In genomic region chr11:40891485-40891884, GRCm38 (mm10) we compare ENCODE assay signal across 15 mouse cellular contexts.
"Had no signal": no experiment of that assay in that cellular context is flagged by ENCODE, and none has a peak within 500 bp of the region (broad histone marks: within the 10 kb centered on the region; RNA-seq: fewer than 3 reads in every experiment).

No protein-coding gene starts in this region.

- H3K4me3 ChIP-seq: midbrain, embryonic 10.5 days; midbrain, embryonic 12.5 days; myocyte; neural tube, embryonic 13.5 days; neural tube, embryonic 15.5 days; stomach, embryonic 15.5 days had no signal

- ATAC-seq: midbrain, embryonic 16.5 days had no signal

- DNase-seq: lung, adult 18-20 months; lung, postnatal 10 days; lung, postnatal 4 days; midbrain, embryonic 14.5 days; thymus, adult 18-20 months; thymus, postnatal 14 days; thymus, postnatal 36 days had no signal

- H3K27ac ChIP-seq: midbrain, embryonic 10.5 days; midbrain, embryonic 12.5 days; neural tube, embryonic 13.5 days; neural tube, embryonic 15.5 days; stomach, embryonic 15.5 days; stomach, postnatal 0 days had no signal
